Mouse (Mus musculus) myocyte (in vitro differentiated cells): Measurements from ENCODE around the gene Clmn. TPM values are rescaled to one million over a fixed set of nuclear protein-coding genes. Genes with fewer than 3 reads are reported as not detected.

Experiments used
- H3K27me3 ChIP-seq: one replicate; pipeline ENCODE4 v1.6.1; 2011; ENCODE audit not compliant: control insufficient read depth, insufficient read depth, insufficient read length
- H3K36me3 ChIP-seq: one replicate; pipeline ENCODE4 v1.6.1; 2011; ENCODE audit not compliant: control insufficient read depth, insufficient read depth
- H3K4me2 ChIP-seq: one replicate; pipeline ENCODE4 v1.6.1; 2011; ENCODE audit warnings: low read depth, control low read depth
- H3K4me3 ChIP-seq: one replicate; pipeline ENCODE4 v1.5.1; 2011; ENCODE audit warnings: mild to moderate bottlenecking, control low read depth, moderate library complexity
- H3K79me2 ChIP-seq: one replicate; pipeline ENCODE4 v1.6.1; 2011; ENCODE audit not compliant: control insufficient read depth, insufficient read depth
- H3ac ChIP-seq: one replicate; pipeline ENCODE4 v1.6.1; 2011; ENCODE audit not compliant: control insufficient read depth, insufficient read length
- CEBPB ChIP-seq: IDR thresholded peaks from 2 replicates; pipeline ENCODE4 v1.6.1; 2011; ENCODE audit warnings: mild to moderate bottlenecking, moderate library complexity; ENCODE audit not compliant: poor library complexity, insufficient read depth, severe bottlenecking
- E2F4 ChIP-seq: IDR thresholded peaks from one replicate; pipeline ENCODE4 v1.6.1; 2011; ENCODE audit warnings: mild to moderate bottlenecking, control low read depth, moderate library complexity; ENCODE audit not compliant: insufficient read depth
- MAX ChIP-seq: IDR thresholded peaks from one replicate; pipeline ENCODE4 v1.6.1; 2011; ENCODE audit warnings: low read depth, mild to moderate bottlenecking, control low read depth
- MYOD1 ChIP-seq, 3 experiments: IDR thresholded peaks; one replicate each; pipeline ENCODE4 v1.6.1; 2011; ENCODE audit warnings: control low read depth in 2 of 3, low read depth in 2 of 3, mild to moderate bottlenecking in 2 of 3, moderate library complexity in 1 of 3; ENCODE audit not compliant: insufficient read length in 2 of 3, control insufficient read depth in 1 of 3
- MYOG ChIP-seq, 3 experiments: IDR thresholded peaks; one replicate each; pipeline ENCODE4 v1.6.1; 2011; ENCODE audit warnings: control low read depth in 2 of 3, low read depth in 2 of 3, mild to moderate bottlenecking in 2 of 3; ENCODE audit not compliant: insufficient read length in 2 of 3, control insufficient read depth in 1 of 3, insufficient read depth in 1 of 3
- POLR2A ChIP-seq: IDR thresholded peaks from one replicate; pipeline ENCODE4 v1.6.1; 2011; ENCODE audit warnings: low read depth, mild to moderate bottlenecking, control low read depth, moderate library complexity; ENCODE audit not compliant: insufficient read length
- POLR2AphosphoS2 ChIP-seq: IDR thresholded peaks from one replicate; pipeline ENCODE4 v1.6.1; 2011; ENCODE audit warnings: low read depth, control low read depth; ENCODE audit not compliant: insufficient read length
- REST ChIP-seq: IDR thresholded peaks from one replicate; pipeline ENCODE4 v1.6.1; 2011; ENCODE audit warnings: mild to moderate bottlenecking, control low read depth, moderate library complexity; ENCODE audit not compliant: insufficient read depth, insufficient read length
- SRF ChIP-seq: IDR thresholded peaks from one replicate; pipeline ENCODE4 v1.6.1; 2011; ENCODE audit warnings: low read depth; ENCODE audit not compliant: control insufficient read depth, insufficient read length
- TCF12 ChIP-seq: IDR thresholded peaks from one replicate; pipeline ENCODE4 v1.6.1; 2011; ENCODE audit warnings: mild to moderate bottlenecking, control low read depth; ENCODE audit not compliant: poor library complexity, insufficient read depth, severe bottlenecking
- TCF3 ChIP-seq: IDR thresholded peaks from one replicate; pipeline ENCODE4 v1.6.1; 2011; ENCODE audit warnings: low read depth, control low read depth; ENCODE audit not compliant: insufficient read length
- USF1 ChIP-seq: IDR thresholded peaks from one replicate; pipeline ENCODE4 v1.6.1; 2011; ENCODE audit warnings: low read depth, mild to moderate bottlenecking, control low read depth, moderate library complexity
- polyA plus RNA-seq: library from polyadenylated mRNA; unstranded; fragments of >200 nt; fragmentation: generic; extraction: Trizol; gene quantifications from one replicate; pipeline ENCODE4 v1.2.1, GENCODE M21; 2012; ENCODE audit warnings: missing spikeins

The Clmn gene
- polyA plus RNA-seq, 1 experiment = 0.07 TPM

GRCm38 (mm10) chr12:104858732-104859131 is 6.1 kb downstream of the Clmn start:
- TF ChIP-seq POLR2A = no peak
- no peak for TF ChIP-seq USF1
- no peak for TF ChIP-seq MAX
- no peaks in the 10 kb centered on the region for H3K79me2 ChIP-seq
- peaks cover 26% of the 10 kb centered on the region for H3K27me3 ChIP-seq
- no peak overlapping the region for H3K4me2 ChIP-seq
- H3K4me3 ChIP-seq = no peak overlapping the region
- H3K36me3 ChIP-seq = no peaks in the 10 kb centered on the region
- no peak overlapping the region for H3ac ChIP-seq

- Histone ChIP-seq H3K4me3 (no peak overlapping the region), H3K27me3 (peaks cover 31% of the 10 kb centered on the region), H3K4me2 (no peak overlapping the region), H3K36me3 (no peaks in the 10 kb centered on the region), H3ac (no peak overlapping the region), H3K79me2 (no peaks in the 10 kb centered on the region)
- TF ChIP-seq TCF3 (no peak), REST (no peak), CEBPB (no peak), TCF12 (no peak), MAX (no peak), USF1 (no peak), E2F4 (no peak), POLR2A (no peak), POLR2AphosphoS2 (no peak), SRF (no peak), MYOD1 (IDR thresholded peaks at IDR 0.05; ENCODE audit: control insufficient read depth in 1 of 3, insufficient read length in 2 of 3, low read depth in 2 of 3) (no peak), MYOG (IDR thresholded peaks at IDR 0.05; ENCODE audit: control insufficient read depth in 1 of 3, insufficient read depth in 1 of 3, insufficient read length in 2 of 3, low read depth in 2 of 3) (no peak)
Observed at GRCm38 (mm10) chr12:104857614-104858013, 7.3 kb downstream of the Clmn start.

- H3K4me3 ChIP-seq = no peak overlapping the region
- H3K36me3 ChIP-seq = no peaks in the 10 kb centered on the region
- H3K79me2 ChIP-seq = no peaks in the 10 kb centered on the region
- H3ac ChIP-seq = no peak overlapping the region
- no peak for TF ChIP-seq E2F4
- no peak for TF ChIP-seq POLR2AphosphoS2
- no peak for TF ChIP-seq MYOD1 (IDR thresholded peaks at IDR 0.05; ENCODE audit: control insufficient read depth in 1 of 3, insufficient read length in 2 of 3, low read depth in 2 of 3)
- no peak for TF ChIP-seq USF1
- no peak for TF ChIP-seq CEBPB
- H3K4me2 ChIP-seq = no peak overlapping the region
- peaks cover 23% of the 10 kb centered on the region for H3K27me3 ChIP-seq
Observed at GRCm38 (mm10) chr12:104856540-104856939, 8.3 kb downstream of the Clmn start.

GRCm38 (mm10) chr12:104855548-104855947 is 9.3 kb downstream of the Clmn start:
- H3ac ChIP-seq = no peak overlapping the region
- peaks cover 23% of the 10 kb centered on the region for H3K27me3 ChIP-seq
- no peak for TF ChIP-seq SRF
- no peak for TF ChIP-seq POLR2AphosphoS2
- TF ChIP-seq MAX = no peak
- no peak for TF ChIP-seq CEBPB
- no peak for TF ChIP-seq TCF12
- TF ChIP-seq MYOD1 (IDR thresholded peaks at IDR 0.05; ENCODE audit: control insufficient read depth in 1 of 3, insufficient read length in 2 of 3, low read depth in 2 of 3) = no peak
- no peak for TF ChIP-seq REST
- no peak for TF ChIP-seq MYOG (IDR thresholded peaks at IDR 0.05; ENCODE audit: control insufficient read depth in 1 of 3, insufficient read depth in 1 of 3, insufficient read length in 2 of 3, low read depth in 2 of 3)
- no peak for TF ChIP-seq USF1
- no peak for TF ChIP-seq POLR2A
- TF ChIP-seq E2F4 = no peak
- TF ChIP-seq TCF3 = no peak
- H3K79me2 ChIP-seq = no peaks in the 10 kb centered on the region
- H3K4me2 ChIP-seq = no peak overlapping the region
- no peaks in the 10 kb centered on the region for H3K36me3 ChIP-seq
- no peak overlapping the region for H3K4me3 ChIP-seq

GRCm38 (mm10) chr12:104854826-104855225 is 10.1 kb downstream of the Clmn start:
- no peak overlapping the region for H3K4me2 ChIP-seq
- H3K27me3 ChIP-seq = peaks cover 26% of the 10 kb centered on the region
- H3K4me3 ChIP-seq = no peak overlapping the region
- H3K79me2 ChIP-seq = no peaks in the 10 kb centered on the region
- no peak for TF ChIP-seq CEBPB
- TF ChIP-seq SRF = no peak
- no peak for TF ChIP-seq E2F4
- no peak for TF ChIP-seq TCF3
- TF ChIP-seq TCF12 = no peak
- H3K36me3 ChIP-seq = no peaks in the 10 kb centered on the region
- H3ac ChIP-seq = no peak overlapping the region
